Mouse (Mus musculus): ENCODE measurements around the gene Kif27. TPM values are rescaled to one million over a fixed set of nuclear protein-coding genes. Genes with fewer than 3 reads are reported as not detected.
"Not testable (repeated sequence)": the region's sequence is repeated elsewhere in the genome, so short reads cannot be mapped to it uniquely, and the experiment has no call there.

Kif27 gene
- polyA plus RNA-seq (2015; fragmentation: Nextera tagmentation; extraction: Ambion mirVana): 1.4 and 2.2 TPM in 2 replicates

DNA sequence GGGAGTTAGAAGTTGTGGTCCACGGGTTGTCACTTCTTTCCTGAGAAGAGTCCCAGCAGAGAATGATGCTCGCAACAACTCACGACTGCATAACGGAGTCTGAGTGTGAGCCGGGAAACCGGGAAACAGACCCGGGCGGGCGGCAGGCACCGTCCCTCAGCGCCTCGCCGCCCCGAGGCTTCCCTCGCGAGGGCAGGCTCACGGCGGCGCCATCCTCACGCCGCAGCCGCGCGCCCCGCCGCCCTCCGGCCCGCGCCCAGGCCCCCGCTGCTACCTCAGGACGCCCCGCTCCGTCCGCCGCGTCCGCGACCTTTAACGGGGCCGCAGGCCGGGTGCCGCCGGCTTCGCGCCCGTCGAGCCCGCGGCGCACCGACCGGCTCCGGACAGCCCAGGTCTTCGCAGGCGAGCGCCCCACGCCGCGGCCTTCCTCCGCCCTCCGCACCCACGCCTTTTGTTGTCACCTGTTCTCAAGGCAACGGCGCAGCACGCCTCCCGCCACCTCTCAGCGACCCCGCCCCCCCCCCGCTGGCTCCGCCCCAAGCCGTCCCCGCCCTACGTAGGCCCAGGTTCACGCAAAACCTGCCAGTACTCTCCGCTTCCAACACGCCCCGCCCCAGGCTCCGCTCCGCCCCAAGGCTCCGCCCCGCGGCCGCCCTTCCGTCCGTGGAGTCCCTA lies at the start of gene Kif27:
Kif27 (minus strand) TSS at position 494 of the 675 bp plus-strand sequence.
- peak within 1 kb of the TSS; percentile 54 for H3K9ac ChIP-seq
- no peaks in the 10 kb centered on the region for H3K4me1 ChIP-seq
- H3K9me3 ChIP-seq (replicated peaks): no peaks in the 10 kb centered on the region
- WGBS: under 1% methylated on average over 61 of the region's 85 CpGs
- peak within 1 kb of the TSS; percentile 74; the same call in 1 of the 2 replicates for H3K27ac ChIP-seq (replicated peaks)
- H3K4me2 ChIP-seq (replicated peaks): peak within 1 kb of the TSS; percentile 99
- peak; percentile 98 for ATAC-seq (ENCODE audit: insufficient number of reproducible peaks, low FRiP score, low TSS enrichment, low read depth)
- no peaks in the 10 kb centered on the region for H3K27me3 ChIP-seq
- H3K4me3 ChIP-seq (replicated peaks): peak within 1 kb of the TSS; percentile 69
- no peaks in the 10 kb centered on the region for H3K36me3 ChIP-seq

DNA sequence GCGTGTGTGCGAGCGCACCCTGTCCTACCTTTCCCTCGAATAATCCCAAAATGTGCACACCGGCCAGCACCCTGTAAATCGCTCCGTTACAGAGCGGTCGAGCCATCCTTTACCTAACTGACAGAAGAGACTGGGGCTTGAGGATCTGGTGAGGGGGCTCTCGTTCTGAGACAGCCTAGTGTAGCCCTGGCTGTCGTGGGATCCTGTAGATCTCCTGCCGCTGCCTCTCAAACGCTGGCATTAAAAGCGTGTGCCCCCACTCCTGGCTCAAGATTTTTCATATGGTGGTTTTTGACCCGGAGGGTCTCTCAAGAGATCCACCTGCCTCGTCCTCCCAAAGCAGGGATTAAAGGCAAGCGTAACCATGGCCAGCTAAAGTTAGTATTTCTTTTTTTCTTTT lies 44.3 kb upstream of the Kif27 start, which contains the start of gene Hnrnpk:
Hnrnpk (minus strand) TSS at position 101 of the 400 bp plus-strand sequence.
- H3K27me3 ChIP-seq; ATAC-seq (ENCODE audit: insufficient number of reproducible peaks, low FRiP score, low TSS enrichment, low read depth); H3K9me3 ChIP-seq (replicated peaks); H3K36me3 ChIP-seq; H3K4me1 ChIP-seq: not testable (repeated sequence)
- H3K27ac ChIP-seq (replicated peaks): peak within 1 kb of the TSS; percentile 99
- H3K9ac ChIP-seq: peak within 1 kb of the TSS; percentile 99
- H3K4me3 ChIP-seq (replicated peaks): peak within 1 kb of the TSS; percentile 99
- 9% methylated on average over 17 of the region's 17 CpGs for WGBS
- peak within 1 kb of the TSS; percentile 46 for H3K4me2 ChIP-seq (replicated peaks)

DNA sequence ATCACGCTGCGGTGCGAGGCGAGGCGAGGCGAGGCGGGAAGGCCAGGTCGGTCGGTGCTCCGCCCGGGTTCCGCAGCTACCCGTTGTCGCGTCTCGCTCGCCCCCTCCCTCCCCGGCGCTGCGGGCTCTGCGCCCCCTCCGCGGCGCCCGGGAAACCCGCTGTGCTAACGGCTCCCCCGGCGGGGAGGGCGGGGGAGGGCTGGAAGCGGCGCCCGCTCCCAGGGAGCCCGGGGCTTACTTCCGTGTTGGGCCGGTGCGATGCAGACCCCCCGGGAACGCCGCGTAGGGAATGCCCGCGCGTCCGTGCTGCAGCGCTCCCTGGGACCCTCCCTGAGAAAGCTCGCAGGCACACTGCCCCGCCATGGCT lies 43.8 kb upstream of the Kif27 start:
- H3K36me3 ChIP-seq: peaks cover 8% of the 10 kb centered on the region
- ATAC-seq (ENCODE audit: insufficient number of reproducible peaks, low FRiP score, low TSS enrichment, low read depth): peak; percentile 67
- peak overlapping the region; percentile 99 for H3K9ac ChIP-seq
- WGBS: 0% methylated on average over 20 of the region's 48 CpGs
- peak overlapping the region; percentile 99 for H3K4me3 ChIP-seq (replicated peaks)
- H3K27me3 ChIP-seq: no peaks in the 10 kb centered on the region
- H3K4me2 ChIP-seq (replicated peaks): peak overlapping the region; percentile 46
- H3K27ac ChIP-seq (replicated peaks): peak overlapping the region; percentile 99
- H3K9me3 ChIP-seq (replicated peaks): no peaks in the 10 kb centered on the region
- peaks cover 3% of the 10 kb centered on the region; the same call in 1 of the 2 replicates for H3K4me1 ChIP-seq

DNA sequence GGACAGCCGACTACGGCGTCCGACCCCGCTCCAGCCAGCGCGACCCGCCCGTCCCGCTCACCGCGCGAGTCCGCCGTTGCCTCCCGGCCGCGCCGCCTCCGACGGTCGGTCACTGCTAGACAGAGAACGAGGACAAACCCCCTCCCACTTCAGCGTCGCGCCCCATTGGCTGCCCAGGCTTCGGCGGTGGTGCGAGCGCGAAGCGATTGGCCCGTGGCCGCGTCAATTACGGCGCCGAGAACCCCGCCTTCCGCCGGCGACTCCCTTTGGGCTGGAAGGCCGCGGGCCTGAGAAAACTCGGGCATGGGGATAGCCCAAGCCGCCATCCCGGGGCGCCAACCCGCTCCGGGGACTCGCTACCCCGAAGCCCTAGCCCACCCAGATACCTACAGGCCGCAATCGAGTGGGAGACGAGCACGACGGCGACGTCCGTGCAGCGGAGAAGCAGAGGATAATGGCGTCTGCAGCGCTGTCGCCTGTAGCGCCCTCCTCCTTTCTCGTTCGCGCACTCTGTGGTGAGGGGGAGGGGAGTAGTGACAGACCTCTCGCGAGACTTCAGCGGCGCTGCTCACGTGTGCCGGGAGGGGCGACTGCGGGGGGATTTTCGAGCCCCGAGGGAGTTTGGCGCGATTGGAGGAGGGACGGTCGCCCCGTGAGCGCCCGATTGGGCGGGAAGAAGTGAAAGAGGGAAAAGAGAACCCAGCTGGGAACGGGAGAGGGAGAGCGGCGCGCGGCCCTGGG lies 43.3 kb upstream of the Kif27 start, which contains the start of gene Rmi1:
Rmi1 (plus strand) TSS at position 246 of the 741 bp plus-strand sequence.
- Histone ChIP-seq H3K4me3 (replicated peaks) (peak within 1 kb of the TSS; percentile 99), H3K36me3 (peaks cover 10% of the 10 kb centered on the region), H3K9ac (peak within 1 kb of the TSS; percentile 99), H3K9me3 (replicated peaks) (no peaks in the 10 kb centered on the region), H3K27ac (replicated peaks) (peak within 1 kb of the TSS; percentile 99), H3K4me2 (replicated peaks) (peak within 1 kb of the TSS; percentile 60), H3K4me1 (peaks cover 3% of the 10 kb centered on the region; the same call in 1 of the 2 replicates), H3K27me3 (no peaks in the 10 kb centered on the region)
- 1% methylated on average over 75 of the region's 91 CpGs for WGBS
- ATAC-seq (ENCODE audit: insufficient number of reproducible peaks, low FRiP score, low TSS enrichment, low read depth): peak; percentile 95

DNA sequence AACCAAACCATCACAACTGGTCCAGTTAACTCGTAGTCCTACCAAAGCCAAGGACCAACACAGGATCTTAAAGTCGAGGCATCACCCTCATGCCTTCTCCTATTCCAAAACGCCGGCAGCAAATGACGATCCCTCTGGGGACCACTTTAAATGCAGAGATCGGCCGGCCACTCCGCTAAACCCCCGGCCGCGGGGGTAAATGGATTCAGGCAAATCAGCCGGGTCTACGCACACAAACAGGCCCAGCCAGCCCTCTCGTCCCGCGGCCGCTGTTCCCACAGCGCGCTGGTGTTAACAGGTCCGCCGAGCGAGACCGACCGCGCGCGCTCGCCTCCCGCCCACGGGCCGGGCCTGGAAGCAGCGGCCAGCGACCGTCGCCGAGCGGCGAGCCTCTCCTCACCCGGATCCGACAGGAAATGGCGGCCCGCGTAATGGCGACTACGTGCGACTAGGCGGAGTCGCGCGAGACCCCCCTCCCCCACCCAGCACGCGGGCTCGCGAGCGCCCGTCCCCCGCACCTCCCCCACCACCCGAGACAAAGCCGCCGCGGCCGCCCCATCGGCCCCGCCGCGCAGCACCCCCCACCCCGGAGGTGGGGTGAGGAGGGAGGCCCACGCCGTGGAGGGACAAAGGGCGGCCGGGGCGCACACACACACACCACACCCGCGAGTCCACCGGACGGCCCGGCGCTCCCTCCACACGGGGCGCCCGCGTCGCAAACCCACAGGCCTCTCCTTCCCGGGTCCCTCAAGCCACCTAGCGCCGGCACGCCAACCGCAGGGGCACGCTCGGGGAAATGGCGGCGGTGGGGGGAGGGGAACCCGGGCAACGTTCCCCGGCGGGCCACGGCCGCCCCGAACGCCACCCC lies 42.4 kb upstream of the Kif27 start:
- no peaks in the 10 kb centered on the region for H3K9me3 ChIP-seq (replicated peaks)
- under 1% methylated on average over 88 of the region's 100 CpGs for WGBS
- no peaks in the 10 kb centered on the region for H3K27me3 ChIP-seq
- H3K9ac ChIP-seq: peak overlapping the region; percentile 99
- ATAC-seq (ENCODE audit: insufficient number of reproducible peaks, low FRiP score, low TSS enrichment, low read depth): peak; percentile 29
- H3K27ac ChIP-seq (replicated peaks): peak overlapping the region; percentile 99
- peak overlapping the region; percentile 99 for H3K4me3 ChIP-seq (replicated peaks)
- H3K36me3 ChIP-seq: peaks cover 13% of the 10 kb centered on the region
- peak overlapping the region; percentile 60 for H3K4me2 ChIP-seq (replicated peaks)
- H3K4me1 ChIP-seq: peaks cover 3% of the 10 kb centered on the region; the same call in 1 of the 2 replicates

DNA sequence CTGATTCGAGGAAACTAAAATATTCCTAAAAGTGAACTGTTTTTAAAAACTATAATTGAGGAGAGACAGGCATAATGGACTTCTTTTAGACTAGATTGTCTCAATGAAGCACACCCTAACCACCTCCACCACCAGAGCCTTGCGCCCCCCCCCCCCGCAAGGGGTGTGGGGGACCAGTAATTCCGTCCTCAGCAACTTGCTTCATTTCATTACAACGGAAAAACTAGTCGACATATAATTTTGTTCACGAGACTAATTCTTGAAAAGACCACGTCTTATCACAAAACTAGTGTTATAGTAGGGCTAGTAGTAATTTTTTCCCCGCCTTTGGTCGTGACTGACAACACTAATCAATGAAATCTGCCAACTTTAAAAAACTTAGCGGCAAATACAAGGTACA lies 41.7 kb upstream of the Kif27 start:
- H3K9me3 ChIP-seq (replicated peaks): no peaks in the 10 kb centered on the region
- ATAC-seq (ENCODE audit: insufficient number of reproducible peaks, low FRiP score, low TSS enrichment, low read depth): no peak
- H3K4me1 ChIP-seq: peaks cover 3% of the 10 kb centered on the region; the same call in 1 of the 2 replicates
- H3K27me3 ChIP-seq: no peaks in the 10 kb centered on the region
- peak overlapping the region; percentile 60 for H3K4me2 ChIP-seq (replicated peaks)
- WGBS: 0% methylated on average over 11 of the region's 11 CpGs
- no peak overlapping the region for H3K27ac ChIP-seq (replicated peaks)
- peak overlapping the region; percentile 99 for H3K9ac ChIP-seq
- peak overlapping the region; percentile 99 for H3K4me3 ChIP-seq (replicated peaks)
- peaks cover 21% of the 10 kb centered on the region for H3K36me3 ChIP-seq

DNA sequence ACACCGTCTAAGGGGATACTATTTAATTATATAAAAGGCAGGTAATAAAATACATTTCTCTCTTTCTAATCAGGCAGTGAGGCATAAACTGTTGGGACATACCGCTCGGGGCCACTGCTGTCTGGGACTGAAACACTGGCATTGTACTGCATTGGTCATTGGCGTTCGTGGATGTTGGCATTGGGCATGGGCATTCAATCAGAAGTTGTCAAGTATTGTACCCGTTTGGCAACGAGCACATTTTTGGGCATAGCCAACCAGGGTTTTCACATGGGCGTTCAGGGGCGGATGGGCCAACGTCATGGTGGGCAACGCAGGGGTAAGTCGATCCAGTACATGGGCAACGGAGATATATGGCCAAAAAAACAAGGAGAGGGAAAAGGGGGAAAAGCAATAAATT lies 38.7 kb upstream of the Kif27 start:
- ATAC-seq (ENCODE audit: insufficient number of reproducible peaks, low FRiP score, low TSS enrichment, low read depth): no peak
- no peaks in the 10 kb centered on the region for H3K9me3 ChIP-seq (replicated peaks)
- peaks cover 43% of the 10 kb centered on the region for H3K36me3 ChIP-seq
- no peaks in the 10 kb centered on the region for H3K27me3 ChIP-seq
- peaks cover 3% of the 10 kb centered on the region; the same call in 1 of the 2 replicates for H3K4me1 ChIP-seq
- no peak overlapping the region for H3K4me3 ChIP-seq (replicated peaks)
- no peak overlapping the region for H3K9ac ChIP-seq
- H3K4me2 ChIP-seq (replicated peaks): no peak overlapping the region
- WGBS: 89% methylated on average over 13 of the region's 13 CpGs
- no peak overlapping the region for H3K27ac ChIP-seq (replicated peaks)

DNA sequence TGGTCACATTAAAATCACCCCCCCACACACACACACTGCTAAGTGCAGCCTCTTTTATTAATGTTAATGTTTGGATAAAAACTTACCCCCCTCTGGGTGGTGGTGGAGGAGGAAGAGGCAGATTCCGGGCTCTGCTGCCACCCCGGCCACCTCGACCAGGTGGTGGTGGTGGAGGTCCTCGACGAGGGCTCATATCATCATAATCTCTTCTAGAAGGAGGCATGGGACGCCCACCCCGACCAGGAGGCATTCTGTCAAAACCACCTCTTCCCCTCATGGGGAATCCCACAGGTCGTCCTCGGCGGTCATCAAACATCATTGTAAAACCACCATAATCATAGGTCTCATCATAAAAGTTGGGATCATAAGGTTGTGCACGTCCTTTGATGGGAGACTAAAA lies 35.5 kb upstream of the Kif27 start:
- not testable (repeated sequence) for H3K4me1 ChIP-seq; H3K27me3 ChIP-seq; H3K4me3 ChIP-seq (replicated peaks); H3K9ac ChIP-seq; H3K4me2 ChIP-seq (replicated peaks); H3K27ac ChIP-seq (replicated peaks); H3K9me3 ChIP-seq (replicated peaks); ATAC-seq (ENCODE audit: insufficient number of reproducible peaks, low FRiP score, low TSS enrichment, low read depth)
- peaks cover 60% of the 10 kb centered on the region for H3K36me3 ChIP-seq
- WGBS: 82% methylated on average over 11 of the region's 11 CpGs

DNA sequence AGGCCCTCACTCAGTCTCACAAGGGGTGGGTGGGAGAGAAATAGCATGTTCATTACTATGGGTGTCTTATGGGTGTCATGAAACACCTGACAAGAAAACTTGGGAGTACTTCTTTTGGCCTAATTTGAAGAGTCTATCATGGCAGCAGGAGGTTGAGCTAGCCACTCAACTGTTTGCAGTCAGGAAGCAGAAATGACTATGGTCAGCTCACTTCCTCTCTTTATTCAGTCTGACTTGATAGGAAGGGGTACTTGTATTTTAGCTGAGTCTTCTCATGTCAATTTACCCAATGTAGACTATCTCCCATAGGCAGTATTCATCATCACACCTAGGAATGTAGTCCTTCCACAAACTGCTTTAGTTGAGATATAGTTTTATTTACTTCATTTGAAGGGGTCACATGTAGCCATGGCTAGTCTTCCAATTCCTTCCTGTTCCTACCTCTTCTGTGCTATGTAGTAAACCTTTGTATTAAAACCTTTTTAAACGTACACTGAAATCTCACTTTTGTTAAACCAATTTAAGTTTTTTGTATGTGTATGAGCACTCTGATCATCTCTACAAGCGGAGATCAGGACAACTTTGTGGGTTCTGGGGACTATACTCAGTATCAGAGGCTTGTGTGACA lies 30.5 kb upstream of the Kif27 start:
- Histone ChIP-seq H3K4me3 (replicated peaks) (no peak overlapping the region), H3K4me1 (peaks cover 5% of the 10 kb centered on the region; the same call in 1 of the 2 replicates), H3K9ac (no peak overlapping the region), H3K27ac (replicated peaks) (no peak overlapping the region), H3K9me3 (replicated peaks) (no peaks in the 10 kb centered on the region), H3K36me3 (peaks cover 29% of the 10 kb centered on the region), H3K4me2 (replicated peaks) (no peak overlapping the region), H3K27me3 (no peaks in the 10 kb centered on the region)
- 74% methylated on average over 2 of the region's 2 CpGs for WGBS
- ATAC-seq (ENCODE audit: insufficient number of reproducible peaks, low FRiP score, low TSS enrichment, low read depth): no peak

DNA sequence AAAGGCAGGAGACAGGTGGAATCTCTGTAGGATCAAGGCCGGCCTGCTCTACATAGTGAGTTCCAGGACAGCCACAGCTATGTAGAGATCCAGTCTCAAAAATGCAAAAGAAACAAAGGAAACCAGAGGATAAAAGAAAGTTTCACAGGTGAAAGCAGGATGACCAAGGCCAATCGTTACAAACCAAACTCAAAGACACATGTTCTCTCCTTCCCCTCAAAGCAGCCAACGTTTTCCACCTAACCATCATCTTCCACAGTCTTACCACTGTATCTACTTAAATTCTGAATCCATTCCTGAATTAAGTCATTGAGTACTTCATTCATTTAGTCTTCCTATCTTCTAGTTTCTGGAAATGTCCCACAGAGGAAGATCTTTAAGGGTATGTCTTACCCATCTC lies 29.5 kb upstream of the Kif27 start:
- Histone ChIP-seq H3K4me2 (replicated peaks) (no peak overlapping the region), H3K4me1 (peaks cover 10% of the 10 kb centered on the region), H3K9me3 (replicated peaks) (no peaks in the 10 kb centered on the region), H3K9ac (no peak overlapping the region), H3K27ac (replicated peaks) (no peak overlapping the region), H3K27me3 (no peaks in the 10 kb centered on the region), H3K36me3 (peaks cover 22% of the 10 kb centered on the region), H3K4me3 (replicated peaks) (no peak overlapping the region)
- ATAC-seq (ENCODE audit: insufficient number of reproducible peaks, low FRiP score, low TSS enrichment, low read depth): no peak
- WGBS: 45% methylated on average over 3 of the region's 3 CpGs
